ENCODE assay signal across 8 mouse cellular contexts in the genomic region with DNA sequence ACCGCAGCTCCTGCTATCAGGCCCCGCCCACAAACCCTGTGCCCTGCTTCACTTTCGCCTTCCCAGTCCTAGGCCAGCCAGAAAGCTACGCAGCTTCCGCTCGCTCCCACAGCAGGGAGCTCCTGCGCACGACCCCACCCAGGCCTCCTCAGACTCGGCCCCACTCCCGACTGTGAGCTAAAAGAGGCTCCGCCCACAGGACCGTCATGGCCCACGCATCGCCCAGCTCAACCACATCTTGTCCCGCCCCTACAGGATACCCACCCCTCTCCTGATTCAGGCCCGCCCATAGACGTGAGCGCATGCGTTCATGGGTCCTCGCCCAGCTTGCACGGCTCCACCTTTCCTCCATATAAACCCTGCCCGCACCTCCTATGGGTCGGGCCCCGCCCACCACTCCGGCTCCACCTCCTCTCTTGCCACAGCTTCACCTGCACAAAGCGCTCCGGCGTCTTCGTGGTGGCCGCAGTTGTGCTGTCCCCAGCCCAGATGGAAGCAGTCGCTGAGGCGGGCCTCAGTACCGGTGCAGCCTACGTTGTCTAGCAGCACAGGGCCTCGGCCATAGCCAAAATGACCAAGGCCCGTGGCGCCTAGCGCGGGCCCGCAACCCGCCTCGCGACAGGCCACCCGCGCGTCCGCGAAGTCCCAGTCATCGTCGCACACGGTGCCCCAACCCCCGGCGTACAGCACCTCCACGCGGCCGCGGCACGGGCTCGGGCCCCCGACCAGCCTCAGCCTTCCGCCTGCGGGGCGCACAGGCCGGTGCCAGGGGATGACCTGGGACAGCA. TPM values are rescaled to one million over a fixed set of nuclear protein-coding genes. Genes with fewer than 3 reads are reported as not detected.
A peak's percentile ranks its signal among the peaks of the same experiment; 100 is the strongest.
DNase-seq lines count a peak whose midpoint lies in the region; ATAC-seq lines count a peak whose summit lies in the region.

No protein-coding gene starts in this region.

- DNase-seq in R1 (ENCODE audit: low read depth, low spot score) = peak; percentile 100
- DNase-seq in cerebellum, postnatal 25 days = peak; percentile 97
- DNase-seq in frontal cortex, postnatal 25 days (ENCODE audit: low spot score in 2 of 2) = peak; percentile 89 to 93
- peak; percentile 97 for DNase-seq in hindbrain, embryonic 14.5 days (ENCODE audit: low spot score)
- peak; percentile 96 to 98 for DNase-seq in layer of hippocampus, postnatal 36 days
- DNase-seq in lung, postnatal 36 days = peak; percentile 100
- DNase-seq in retina, postnatal 1 day = peak; percentile 100
- peak; percentile 91 to 99 for DNase-seq in urinary bladder, adult 18-20 months (ENCODE audit: low spot score in 2 of 2)

- no peaks in the 10 kb centered on the region for H3K9me3 ChIP-seq in hindbrain, embryonic 14.5 days (ENCODE audit: control insufficient read depth, low read length)

- H3K27ac ChIP-seq in hindbrain, embryonic 14.5 days = peak overlapping the region; percentile 98

- under 1% methylated on average over 63 of the region's 64 CpGs for WGBS in hindbrain, embryonic 14.5 days

- peak; percentile 96 for ATAC-seq in hindbrain, embryonic 14.5 days (ENCODE audit: low FRiP score)

- peaks cover 10% of the 10 kb centered on the region for H3K4me1 ChIP-seq in hindbrain, embryonic 14.5 days (replicated peaks; ENCODE audit: control insufficient read depth, insufficient read depth, low read length)

- peak overlapping the region; percentile 93 for H3K9ac ChIP-seq in hindbrain, embryonic 14.5 days

- peak overlapping the region; percentile 97 for H3K4me2 ChIP-seq in hindbrain, embryonic 14.5 days (replicated peaks)

- peak overlapping the region; percentile 53 for H3K4me3 ChIP-seq in hindbrain, embryonic 14.5 days (replicated peaks; ENCODE audit: low read length)

- H3K27me3 ChIP-seq in hindbrain, embryonic 14.5 days (ENCODE audit: control insufficient read depth, insufficient read depth, low read length) = peaks cover 5% of the 10 kb centered on the region; the same call in 1 of the 2 replicates

- H3K36me3 ChIP-seq in hindbrain, embryonic 14.5 days (replicated peaks; ENCODE audit: control insufficient read depth, insufficient read depth) = no peaks in the 10 kb centered on the region

RNA-seq across cellular contexts. Expression of a gene that starts 11.6 kb away (rescaled TPM):
- 1.5 TPM in 2 replicates for polyA plus RNA-seq in hindbrain, embryonic 14.5 days (2014; fragmentation: Nextera tagmentation; extraction: Ambion mirVana)
- 1 to 10 TPM; 1.4 to 1.7 TPM for total RNA-seq in layer of hippocampus, postnatal 36 days (2021)

RNA-seq across cellular contexts. Expression of a gene that starts 17.2 kb away (rescaled TPM):
- polyA plus RNA-seq in hindbrain, embryonic 14.5 days (2014; fragmentation: Nextera tagmentation; extraction: Ambion mirVana) = not detected in 2 replicates
- total RNA-seq in layer of hippocampus, postnatal 36 days (2021) = not detected

RNA-seq across cellular contexts. Expression of a gene that starts 28.3 kb away (rescaled TPM):
- 429 and 481 TPM in 2 replicates for polyA plus RNA-seq in hindbrain, embryonic 14.5 days (2014; fragmentation: Nextera tagmentation; extraction: Ambion mirVana)
- 1,000 to 10,000 TPM; 1,259 to 1,347 TPM for total RNA-seq in layer of hippocampus, postnatal 36 days (2021)

RNA-seq across cellular contexts. Expression of a gene that starts 31.9 kb away (rescaled TPM):
- 23.1 and 24.2 TPM in 2 replicates for polyA plus RNA-seq in hindbrain, embryonic 14.5 days (2014; fragmentation: Nextera tagmentation; extraction: Ambion mirVana)
- 1 to 10 TPM; 7.9 to 8.0 TPM for total RNA-seq in layer of hippocampus, postnatal 36 days (2021)

Comparison
In these comparisons a context has a peak if more than half of its experiments do, and no peak if none do; other contexts are left out.
1. Peak in every context shown above with its lines: DNase-seq, ATAC-seq, H3K4me3 ChIP-seq and H3K27ac ChIP-seq.